Mouse (Mus musculus) MEL (cell line): ENCODE measurements around the gene Dnah10. TPM values are rescaled to one million over a fixed set of nuclear protein-coding genes. Genes with fewer than 3 reads are reported as not detected.
A peak's percentile ranks its signal among the peaks of the same experiment; 100 is the strongest.

Experiments
- DNase-seq: peaks from one replicate; pipeline ENCODE4 v3.0.0; 2011; ENCODE audit warnings: low read depth, low spot score
- H3K27ac ChIP-seq: 2 replicates; pipeline ENCODE4 v1.5.1; 2012; ENCODE audit warnings: low read depth, mild to moderate bottlenecking, control low read depth, low read length, moderate library complexity; ENCODE audit not compliant: control insufficient read depth
- H3K27me3 ChIP-seq, 2 experiments: fragments of 150-350 bp in 1 of 2; sonication (generic) in 1 of 2; 2 replicates each; pipeline ENCODE4 v1.6.1; 2012; ENCODE audit warnings: low read length in 2 of 2, mild to moderate bottlenecking in 2 of 2, improper control_type of control experiment in 1 of 2, moderate library complexity in 1 of 2; ENCODE audit not compliant: insufficient read depth in 2 of 2, control insufficient read depth in 1 of 2
- H3K36me3 ChIP-seq, 2 experiments: 2 replicates each; pipeline ENCODE4 v1.6.1; 2012 to 2014; ENCODE audit warnings: low read length in 2 of 2, improper control_type of control experiment in 1 of 2, inconsistent platforms in 1 of 2, mild to moderate bottlenecking in 1 of 2; ENCODE audit not compliant: insufficient read depth in 2 of 2, control insufficient read depth in 1 of 2
- H3K4me1 ChIP-seq, 2 experiments: fragments of 150-350 bp in 1 of 2; sonication (generic) in 1 of 2; 2 replicates each; pipeline ENCODE4 v1.6.1; 2012; ENCODE audit warnings: low read length in 2 of 2, improper control_type of control experiment in 1 of 2, mild to moderate bottlenecking in 1 of 2; ENCODE audit not compliant: insufficient read depth in 2 of 2, control insufficient read depth in 1 of 2
- H3K4me3 ChIP-seq, 2 experiments: fragments of 150-350 bp in 1 of 2; sonication (generic) in 1 of 2; 2 replicates each; pipeline ENCODE4 v1.5.1; 2012; ENCODE audit warnings: low read depth in 2 of 2, low read length in 2 of 2, mild to moderate bottlenecking in 2 of 2, moderate library complexity in 2 of 2, control low read depth in 1 of 2, improper control_type of control experiment in 1 of 2; ENCODE audit not compliant: control insufficient read depth in 1 of 2, insufficient read depth in 1 of 2
- H3K79me2 ChIP-seq: 2 replicates; pipeline ENCODE4 v1.6.1; 2012; ENCODE audit warnings: mild to moderate bottlenecking, low read length, moderate library complexity; ENCODE audit not compliant: control insufficient read depth, poor library complexity, insufficient read depth
- H3K9ac ChIP-seq: 2 replicates; pipeline ENCODE4 v1.6.1; 2012; ENCODE audit warnings: low read depth, mild to moderate bottlenecking, control low read depth, low read length, moderate library complexity; ENCODE audit not compliant: control insufficient read depth, poor library complexity, severe bottlenecking
- H3K9me3 ChIP-seq: fragments of 150-350 bp; sonication (generic); replicated peaks from 2 replicates; pipeline ENCODE4 v1.6.1; 2012; ENCODE audit warnings: mild to moderate bottlenecking, low read length, improper control_type of control experiment, moderate library complexity; ENCODE audit not compliant: insufficient read depth
- CHD1 ChIP-seq: IDR thresholded peaks from 2 replicates; pipeline ENCODE4 v1.6.1; 2012; ENCODE audit warnings: low read depth, mild to moderate bottlenecking, inconsistent platforms, low read length, improper control_type of control experiment
- CHD2 ChIP-seq: IDR thresholded peaks from 2 replicates; pipeline ENCODE4 v1.6.1; 2011; ENCODE audit warnings: low read length, improper control_type of control experiment
- CTCF ChIP-seq, 3 experiments: IDR thresholded peaks in 2 of 3; conservative IDR thresholded peaks in 1 of 3; 2 replicates each; pipeline ENCODE4 v1.5.1; 2011 to 2012; ENCODE audit warnings: low read length in 3 of 3, low read depth in 2 of 3, mild to moderate bottlenecking in 2 of 3, improper control_type of control experiment in 1 of 3, inconsistent platforms in 1 of 3, mixed read lengths in 1 of 3, moderate library complexity in 1 of 3; ENCODE audit not compliant: control insufficient read depth in 1 of 3, insufficient read depth in 1 of 3, poor library complexity in 1 of 3, severe bottlenecking in 1 of 3
- EP300 ChIP-seq, 2 experiments: IDR thresholded peaks; 2 replicates each; pipeline ENCODE4 v1.6.1; 2011; ENCODE audit warnings: improper control_type of control experiment in 2 of 2, low read length in 2 of 2, low read depth in 1 of 2, mild to moderate bottlenecking in 1 of 2
- ETS1 ChIP-seq: IDR thresholded peaks from 2 replicates; pipeline ENCODE4 v1.6.1; 2012; ENCODE audit warnings: low read depth, mild to moderate bottlenecking, inconsistent platforms, low read length, improper control_type of control experiment, moderate library complexity
- GABPA ChIP-seq: IDR thresholded peaks from 2 replicates; pipeline ENCODE4 v1.6.1; 2012; ENCODE audit warnings: low read depth, mild to moderate bottlenecking, inconsistent platforms, low read length, improper control_type of control experiment, moderate library complexity
- GATA1 ChIP-seq: IDR thresholded peaks from 2 replicates; pipeline ENCODE4 v1.6.1; 2011; ENCODE audit warnings: low read depth, low read length, improper control_type of control experiment
- HCFC1 ChIP-seq: IDR thresholded peaks from 2 replicates; pipeline ENCODE4 v1.6.1; 2012; ENCODE audit warnings: low read depth, mild to moderate bottlenecking, inconsistent platforms, low read length, improper control_type of control experiment, moderate library complexity
- KAT2A ChIP-seq: conservative IDR thresholded peaks from 2 replicates; pipeline ENCODE4 v1.6.1; 2012; ENCODE audit warnings: low read depth, low read length, improper control_type of control experiment, inconsistent platforms
- MAFK ChIP-seq: IDR thresholded peaks from 2 replicates; pipeline ENCODE4 v1.6.1; 2011; ENCODE audit warnings: low read depth, mild to moderate bottlenecking, low read length, improper control_type of control experiment, borderline replicate concordance
- MXI1 ChIP-seq: IDR thresholded peaks from 2 replicates; pipeline ENCODE4 v1.6.1; 2011; ENCODE audit warnings: mild to moderate bottlenecking, low read depth, low read length, improper control_type of control experiment
- MYB ChIP-seq: IDR thresholded peaks from 2 replicates; pipeline ENCODE4 v1.6.1; 2011; ENCODE audit warnings: mild to moderate bottlenecking, low read depth, low read length, improper control_type of control experiment
- MYC ChIP-seq: IDR thresholded peaks from 2 replicates; pipeline ENCODE4 v1.6.1; 2011; ENCODE audit warnings: low read depth, mild to moderate bottlenecking, low read length, improper control_type of control experiment, moderate library complexity
- NELFE ChIP-seq: IDR thresholded peaks from 2 replicates; pipeline ENCODE4 v1.6.1; 2011; ENCODE audit warnings: low read depth, low read length, improper control_type of control experiment
- NRF1 ChIP-seq: IDR thresholded peaks from 2 replicates; pipeline ENCODE4 v1.6.1; 2014; ENCODE audit warnings: low read depth, mild to moderate bottlenecking, inconsistent platforms, low read length, improper control_type of control experiment, moderate library complexity; ENCODE audit not compliant: poor library complexity, insufficient read depth, severe bottlenecking
- POLR2AphosphoS2 ChIP-seq: IDR thresholded peaks from 2 replicates; pipeline ENCODE4 v1.6.1; 2011; ENCODE audit warnings: low read length, improper control_type of control experiment
- POLR2AphosphoS5 ChIP-seq: IDR thresholded peaks from 2 replicates; pipeline ENCODE4 v1.6.1; 2012; ENCODE audit warnings: low read depth, borderline replicate concordance, mild to moderate bottlenecking, inconsistent platforms, low read length, moderate library complexity, mixed read lengths
- RAD21 ChIP-seq: IDR thresholded peaks from 2 replicates; pipeline ENCODE4 v1.6.1; 2011; ENCODE audit warnings: mild to moderate bottlenecking, low read depth, low read length, improper control_type of control experiment
- RCOR1 ChIP-seq: IDR thresholded peaks from 2 replicates; pipeline ENCODE4 v1.6.1; 2012; ENCODE audit warnings: low read depth, mild to moderate bottlenecking, inconsistent platforms, low read length, improper control_type of control experiment
- SMC3 ChIP-seq: IDR thresholded peaks from 2 replicates; pipeline ENCODE4 v1.6.1; 2011; ENCODE audit warnings: low read depth, low read length, improper control_type of control experiment
- TAL1 ChIP-seq: IDR thresholded peaks from 2 replicates; pipeline ENCODE4 v1.6.1; 2012; ENCODE audit warnings: mild to moderate bottlenecking, inconsistent platforms, low read length, moderate library complexity, mixed read lengths
- TBP ChIP-seq: IDR thresholded peaks from 2 replicates; pipeline ENCODE4 v1.8.0; 2011; ENCODE audit warnings: low read depth, low read length, improper control_type of control experiment
- TCF12 ChIP-seq: IDR thresholded peaks from 2 replicates; pipeline ENCODE4 v1.6.1; 2014; ENCODE audit warnings: low read depth, mild to moderate bottlenecking, inconsistent platforms, low read length, improper control_type of control experiment, moderate library complexity
- UBTF ChIP-seq: IDR thresholded peaks from 2 replicates; pipeline ENCODE4 v1.6.1; 2012; ENCODE audit warnings: low read depth, mild to moderate bottlenecking, inconsistent platforms, low read length, improper control_type of control experiment, moderate library complexity, borderline replicate concordance; ENCODE audit not compliant: insufficient read depth
- USF2 ChIP-seq, 2 experiments: IDR thresholded peaks; 2 replicates each; pipeline ENCODE4 v1.6.1; 2011 to 2012; ENCODE audit warnings: improper control_type of control experiment in 2 of 2, low read length in 2 of 2, borderline replicate concordance in 1 of 2, inconsistent platforms in 1 of 2, low read depth in 1 of 2, mild to moderate bottlenecking in 1 of 2; ENCODE audit not compliant: insufficient read depth in 1 of 2
- ZC3H11A ChIP-seq: IDR thresholded peaks from 2 replicates; pipeline ENCODE4 v1.6.1; 2012; ENCODE audit warnings: low read depth, mild to moderate bottlenecking, inconsistent platforms, low read length, improper control_type of control experiment
- ZKSCAN1 ChIP-seq: IDR thresholded peaks from 2 replicates; pipeline ENCODE4 v1.6.1; 2012; ENCODE audit warnings: low read depth, mild to moderate bottlenecking, inconsistent platforms, low read length, improper control_type of control experiment, moderate library complexity
- ZMIZ1 ChIP-seq: IDR thresholded peaks from 2 replicates; pipeline ENCODE4 v1.6.1; 2012; ENCODE audit warnings: low read depth, mild to moderate bottlenecking, inconsistent platforms, low read length, improper control_type of control experiment, moderate library complexity
- polyA plus RNA-seq, 2 experiments: library from polyadenylated mRNA; stranded (reverse) in 1 of 2; unstranded in 1 of 2; fragments of >175 nt in 1 of 2; fragments of >200 nt in 1 of 2; gene quantifications; 2 replicates each; pipeline versions ENCODE4 v1.2.1 to v1.2.4; 2012; ENCODE audit warnings: low replicate concordance in 2 of 2, low read depth in 1 of 2; ENCODE audit not compliant: insufficient read length in 2 of 2, insufficient read depth in 1 of 2, missing spikeins in 1 of 2
- total RNA-seq: library from RNA; depleted of rRNA; stranded (reverse); fragments of 300-350 nt; gene quantifications from 2 replicates; pipeline ENCODE4 v1.2.3, GENCODE M21; 2012

The Dnah10 gene
- total and polyA plus RNA-seq, 3 experiments = 0.04 to 0.11 TPM; not detected in 1

DNA sequence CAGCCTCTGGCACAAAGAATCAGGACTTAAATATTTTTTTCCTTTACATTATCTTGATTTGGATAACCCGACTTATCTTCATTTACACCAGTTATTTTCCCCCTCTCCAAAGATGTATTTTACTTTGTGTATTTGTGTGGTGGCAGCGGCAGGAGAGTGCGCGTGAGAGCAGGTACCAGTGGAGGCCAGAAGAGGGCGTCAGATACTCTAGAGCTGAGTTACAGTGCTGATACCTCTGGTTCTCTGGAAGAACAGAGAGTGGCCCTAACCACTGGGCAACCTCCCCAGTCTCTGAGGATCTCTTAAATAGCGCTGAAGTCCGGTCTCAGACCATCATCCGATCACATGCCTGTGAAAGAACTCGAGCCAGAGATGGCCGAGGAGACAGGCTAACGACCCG is 9.1 kb downstream of the Dnah10 start:
- Histone ChIP-seq H3K79me2 (no peaks in the 10 kb centered on the region), H3K36me3 (no peaks in the 10 kb centered on the region), H3K27ac (no peak overlapping the region), H3K4me1 (no peaks in the 10 kb centered on the region; a peak in 1 of 4 replicates), H3K9me3 (no peaks in the 10 kb centered on the region), H3K9ac (no peak overlapping the region), H3K4me3 (no peak overlapping the region), H3K27me3 (no peaks in the 10 kb centered on the region)
- no peak for DNase-seq
- TF ChIP-seq ZC3H11A (no peak), USF2 (IDR thresholded peaks at IDR 0.05; ENCODE audit: borderline replicate concordance in 1 of 2, insufficient read depth in 1 of 2, low read depth in 1 of 2, low read length in 2 of 2) (no peak), SMC3 (no peak), NRF1 (no peak), CHD2 (no peak), CTCF (IDR thresholded peaks at IDR 0.05 in 2 of 3, conservative IDR thresholded peaks at IDR 0.05 in 1 of 3; ENCODE audit: control insufficient read depth in 1 of 3, insufficient read depth in 1 of 3, low read depth in 2 of 3, low read length in 3 of 3, poor library complexity in 1 of 3, severe bottlenecking in 1 of 3) (peak in 2 of 3 experiments; percentile 7 to 19; a peak in 1 of 6 replicates), MXI1 (no peak), GABPA (no peak)

DNA sequence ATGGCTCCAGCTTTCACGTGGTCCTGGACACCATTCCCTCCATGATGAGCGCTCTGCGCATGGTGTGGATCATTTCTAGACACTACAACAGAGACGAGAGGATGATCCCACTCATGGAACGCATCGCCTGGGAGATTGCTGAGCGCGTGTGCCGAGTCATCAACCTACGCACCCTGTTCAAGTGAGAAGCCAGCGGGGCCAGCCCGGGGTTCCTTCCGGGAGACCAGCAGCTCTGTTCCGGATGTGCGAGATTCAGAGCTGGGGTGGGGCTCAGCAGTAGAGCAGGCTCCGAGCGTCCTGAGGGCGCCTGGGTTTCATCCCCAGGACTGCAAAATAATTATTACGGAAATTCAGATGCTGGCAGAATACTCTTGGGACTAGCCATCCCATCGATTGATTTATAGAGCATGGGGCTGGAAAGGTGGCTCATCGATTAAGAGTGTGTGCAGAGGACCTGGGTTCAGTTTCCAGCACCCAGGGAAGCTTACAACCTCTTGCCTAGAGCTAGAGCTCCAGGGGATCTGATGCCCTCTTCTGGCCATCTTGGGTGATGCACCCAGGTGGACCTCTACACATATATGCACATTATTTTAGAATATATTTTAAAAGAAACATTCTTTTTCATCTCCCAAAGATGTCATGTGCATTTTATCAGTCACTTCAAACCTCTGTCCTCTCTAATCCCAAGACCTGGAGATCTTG is 17.2 kb downstream of the Dnah10 start:
- DNase-seq = peak; percentile 46
- no peak for TF ChIP-seq ZMIZ1
- no peak for TF ChIP-seq MYB
- no peak for TF ChIP-seq POLR2AphosphoS5
- no peak for TF ChIP-seq TAL1
- TF ChIP-seq ZKSCAN1 = no peak
- TF ChIP-seq MYC = no peak
- TF ChIP-seq EP300 (IDR thresholded peaks at IDR 0.05; ENCODE audit: low read depth in 1 of 2, low read length in 2 of 2) = no peak
- no peak for TF ChIP-seq TBP
- TF ChIP-seq CHD2 = no peak
- no peak for TF ChIP-seq POLR2AphosphoS2
- TF ChIP-seq MXI1 = no peak
- TF ChIP-seq NELFE = no peak
- TF ChIP-seq HCFC1 = no peak
- no peak for TF ChIP-seq ETS1
- no peak for TF ChIP-seq GATA1
- no peak for TF ChIP-seq MAFK
- peak; percentile 65 for TF ChIP-seq SMC3
- no peak for TF ChIP-seq USF2 (IDR thresholded peaks at IDR 0.05; ENCODE audit: borderline replicate concordance in 1 of 2, insufficient read depth in 1 of 2, low read depth in 1 of 2, low read length in 2 of 2)
- no peak for TF ChIP-seq RCOR1
- TF ChIP-seq TCF12 = no peak
- TF ChIP-seq CTCF (IDR thresholded peaks at IDR 0.05 in 2 of 3, conservative IDR thresholded peaks at IDR 0.05 in 1 of 3; ENCODE audit: control insufficient read depth in 1 of 3, insufficient read depth in 1 of 3, low read depth in 2 of 3, low read length in 3 of 3, poor library complexity in 1 of 3, severe bottlenecking in 1 of 3) = peak; percentile 51 to 62 (median 61)
- no peak for TF ChIP-seq CHD1
- no peak for TF ChIP-seq KAT2A
- no peak for TF ChIP-seq UBTF
- TF ChIP-seq RAD21 = peak; percentile 27
- peak; percentile 42 for TF ChIP-seq ZC3H11A
- TF ChIP-seq NRF1 = no peak
- H3K27ac ChIP-seq = no peak overlapping the region
- H3K9ac ChIP-seq = no peak overlapping the region
- H3K4me3 ChIP-seq = no peak overlapping the region
- no peaks in the 10 kb centered on the region for H3K79me2 ChIP-seq
- no peaks in the 10 kb centered on the region for H3K36me3 ChIP-seq
- H3K27me3 ChIP-seq = no peaks in the 10 kb centered on the region
- no peaks in the 10 kb centered on the region for H3K9me3 ChIP-seq
- 0 out of 4 replicates have a peak, but pooled peaks cover 0 to 2% of the 10 kb centered on the region in 2 experiments for H3K4me1 ChIP-seq
